Mouse (Mus musculus): Measurements from ENCODE around the gene Atl2. TPM values are rescaled to one million over a fixed set of nuclear protein-coding genes. Genes with fewer than 3 reads are reported as not detected.

The Atl2 gene
- total and polyA plus RNA-seq, 3 experiments: 18.0 to 43.3 (median 37.1) TPM

DNA sequence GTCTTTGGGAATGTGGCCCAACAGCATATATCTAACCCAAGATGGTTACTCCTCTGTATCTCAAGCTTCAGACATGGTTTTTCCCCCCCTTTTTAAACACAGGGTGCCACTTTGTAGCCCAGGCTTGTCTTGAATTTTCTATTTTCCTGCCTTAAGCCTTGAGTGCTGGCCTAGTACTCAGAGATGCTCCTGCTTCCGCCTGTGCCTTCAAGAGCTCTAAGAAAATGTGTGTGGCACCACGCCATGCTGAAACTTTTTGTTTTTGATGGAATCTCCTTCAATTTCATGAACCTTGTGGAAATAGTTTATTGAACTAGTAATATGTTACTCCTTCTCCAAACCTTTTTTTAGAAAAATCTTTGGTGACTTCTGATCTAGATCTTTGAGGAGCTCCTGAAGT lies 49.7 kb downstream of the Atl2 start:
- H3K9me3 ChIP-seq (replicated peaks; ENCODE audit: low read length): peaks cover 2% of the 10 kb centered on the region
- no peak for TF ChIP-seq UBTF (IDR thresholded peaks at IDR 0.05; ENCODE audit: low read depth, low read length)
- TF ChIP-seq SMC3 (IDR thresholded peaks at IDR 0.05; ENCODE audit: low read depth, low read length): no peak
- TF ChIP-seq TCF12 (IDR thresholded peaks at IDR 0.05; ENCODE audit: low read depth, low read length): no peak
- no peak for TF ChIP-seq ZC3H11A (IDR thresholded peaks at IDR 0.05; ENCODE audit: low read depth, low read length)
- no peak for TF ChIP-seq NRF1 (IDR thresholded peaks at IDR 0.05; ENCODE audit: low read depth, low read length)
- no peak for TF ChIP-seq SIN3A (IDR thresholded peaks at IDR 0.05; ENCODE audit: low read length)
- no peak for TF ChIP-seq HCFC1 (IDR thresholded peaks at IDR 0.05; ENCODE audit: low read depth, low read length)
- no peak for TF ChIP-seq MAZ (IDR thresholded peaks at IDR 0.05; ENCODE audit: low read depth, low read length)
- no peak for TF ChIP-seq EP300 (IDR thresholded peaks at IDR 0.05; ENCODE audit: low read length)
- TF ChIP-seq PAX5 (IDR thresholded peaks at IDR 0.05; ENCODE audit: low read length): no peak
- TF ChIP-seq CHD2 (IDR thresholded peaks at IDR 0.05; ENCODE audit: low read length): no peak
- no peak for TF ChIP-seq MYC (IDR thresholded peaks at IDR 0.05; ENCODE audit: low read depth, low read length)
- no peak for TF ChIP-seq E2F4 (IDR thresholded peaks at IDR 0.05; ENCODE audit: insufficient replicate concordance, low read depth, low read length)
- TF ChIP-seq IRF4 (IDR thresholded peaks at IDR 0.05; ENCODE audit: low read depth, low read length): no peak
- no peak for TF ChIP-seq CTCF (conservative IDR thresholded peaks at IDR 0.05 in 1 of 2, IDR thresholded peaks at IDR 0.05 in 1 of 2; ENCODE audit: low read depth in 2 of 2, low read length in 2 of 2)
- TF ChIP-seq MAFK (IDR thresholded peaks at IDR 0.05; ENCODE audit: insufficient replicate concordance, low read length): no peak
- H3K27me3 ChIP-seq (replicated peaks): no peaks in the 10 kb centered on the region
- in situ Hi-C loops (cut with MboI; ENCODE audit: low pct_ligation_motif_present, low pct_unique_long_range_greater_than_20kb, low sequenced_read_pairs): loop anchor here (25.0 kb wide), 1 partner anchor 734 kb away; no protein-coding TSS in a partner anchor
- no peak overlapping the region for H3K4me3 ChIP-seq (replicated peaks in 1 of 3; ENCODE audit: low read depth in 2 of 3, low read length in 2 of 3, poor library complexity in 1 of 3)
- dilution Hi-C loops (cut with MboI; ENCODE audit: extremely low pct_ligation_motif_present, extremely low pct_unique_long_range_greater_than_20kb, low sequenced_read_pairs): no loop called here
- H3K36me3 ChIP-seq (replicated peaks in 1 of 2; ENCODE audit: control insufficient read depth in 1 of 2, insufficient read depth in 1 of 2, low read length in 1 of 2): peaks cover 8 to 33% of the 10 kb centered on the region in 2 experiments
- H3K9ac ChIP-seq (ENCODE audit: insufficient read depth, low read depth): no peak overlapping the region
- H3K4me1 ChIP-seq (ENCODE audit: control insufficient read depth in 1 of 2, insufficient read depth in 2 of 2): no peaks in the 10 kb centered on the region
- no peak for DNase-seq (ENCODE audit: extremely low read depth)
- H3K79me2 ChIP-seq (replicated peaks; ENCODE audit: control insufficient read depth, extremely low read depth, insufficient read depth, poor library complexity, severe bottlenecking): no peaks in the 10 kb centered on the region
- no peak overlapping the region for H3K4me2 ChIP-seq (ENCODE audit: insufficient read depth, low read depth, poor library complexity, severe bottlenecking)
- no peak overlapping the region for H3K27ac ChIP-seq (ENCODE audit: insufficient read depth, low read depth)

DNA sequence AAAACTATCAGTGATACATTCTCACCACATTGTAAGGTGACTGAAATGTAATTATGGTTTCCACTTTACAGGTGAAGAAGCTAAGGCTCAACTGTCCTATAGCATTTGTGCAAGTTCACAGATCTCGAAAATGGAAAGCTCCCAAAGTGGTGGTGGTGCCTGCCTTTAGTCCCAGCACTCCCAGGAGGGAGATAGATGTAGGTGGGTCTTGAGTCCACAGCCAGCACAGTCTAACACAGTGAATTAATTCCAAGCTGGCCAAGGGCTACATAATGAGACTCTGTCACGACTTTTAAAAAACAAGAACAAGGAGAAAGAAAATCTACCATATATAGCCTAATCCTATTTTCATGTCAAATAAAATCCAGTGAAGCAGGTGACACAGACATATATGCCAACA lies 50.2 kb downstream of the Atl2 start:
- H3K27ac ChIP-seq (ENCODE audit: insufficient read depth, low read depth): no peak overlapping the region
- no peaks in the 10 kb centered on the region for H3K4me1 ChIP-seq (ENCODE audit: control insufficient read depth in 1 of 2, insufficient read depth in 2 of 2)
- no peak overlapping the region for H3K4me2 ChIP-seq (ENCODE audit: insufficient read depth, low read depth, poor library complexity, severe bottlenecking)
- no peaks in the 10 kb centered on the region for H3K79me2 ChIP-seq (replicated peaks; ENCODE audit: control insufficient read depth, extremely low read depth, insufficient read depth, poor library complexity, severe bottlenecking)
- DNase-seq (ENCODE audit: extremely low read depth): no peak
- no peak overlapping the region for H3K9ac ChIP-seq (ENCODE audit: insufficient read depth, low read depth)
- H3K36me3 ChIP-seq (replicated peaks in 1 of 2; ENCODE audit: control insufficient read depth in 1 of 2, insufficient read depth in 1 of 2, low read length in 1 of 2): peaks cover 8 to 29% of the 10 kb centered on the region in 2 experiments
- no peaks in the 10 kb centered on the region for H3K27me3 ChIP-seq (replicated peaks)
- dilution Hi-C loops (cut with MboI; ENCODE audit: extremely low pct_ligation_motif_present, extremely low pct_unique_long_range_greater_than_20kb, low sequenced_read_pairs): no loop called here
- no peak overlapping the region for H3K4me3 ChIP-seq (replicated peaks in 1 of 3; ENCODE audit: low read depth in 2 of 3, low read length in 2 of 3, poor library complexity in 1 of 3)
- H3K9me3 ChIP-seq (replicated peaks; ENCODE audit: low read length): peaks cover 2% of the 10 kb centered on the region
- in situ Hi-C loops (cut with MboI; ENCODE audit: low pct_ligation_motif_present, low pct_unique_long_range_greater_than_20kb, low sequenced_read_pairs): loop anchor here (25.0 kb wide), 1 partner anchor 733 kb away; no protein-coding TSS in a partner anchor
- TF ChIP-seq E2F4 (IDR thresholded peaks at IDR 0.05; ENCODE audit: insufficient replicate concordance, low read depth, low read length): no peak
- no peak for TF ChIP-seq CHD1 (IDR thresholded peaks at IDR 0.05; ENCODE audit: low read depth, low read length)
- no peak for TF ChIP-seq NELFE (IDR thresholded peaks at IDR 0.05; ENCODE audit: low read depth, low read length)
- TF ChIP-seq POLR2AphosphoS2 (IDR thresholded peaks at IDR 0.05; ENCODE audit: low read depth, low read length): no peak
- no peak for TF ChIP-seq UBTF (IDR thresholded peaks at IDR 0.05; ENCODE audit: low read depth, low read length)
- TF ChIP-seq RCOR1 (conservative IDR thresholded peaks at IDR 0.05; ENCODE audit: low read depth, low read length): no peak
- TF ChIP-seq ETS1 (conservative IDR thresholded peaks at IDR 0.05; ENCODE audit: low read depth, low read length): no peak
- no peak for TF ChIP-seq PAX5 (IDR thresholded peaks at IDR 0.05; ENCODE audit: low read length)
- no peak for TF ChIP-seq MAZ (IDR thresholded peaks at IDR 0.05; ENCODE audit: low read depth, low read length)
- TF ChIP-seq ZKSCAN1 (IDR thresholded peaks at IDR 0.05; ENCODE audit: borderline replicate concordance, low read depth, low read length): no peak
- TF ChIP-seq ZC3H11A (IDR thresholded peaks at IDR 0.05; ENCODE audit: low read depth, low read length): no peak
- TF ChIP-seq CHD2 (IDR thresholded peaks at IDR 0.05; ENCODE audit: low read length): no peak
- no peak for TF ChIP-seq ZNF384 (IDR thresholded peaks at IDR 0.05; ENCODE audit: low read depth, low read length)
- TF ChIP-seq TCF12 (IDR thresholded peaks at IDR 0.05; ENCODE audit: low read depth, low read length): no peak
- no peak for TF ChIP-seq KAT2A (IDR thresholded peaks at IDR 0.05; ENCODE audit: insufficient replicate concordance, low read length)
- no peak for TF ChIP-seq JUND (conservative IDR thresholded peaks at IDR 0.05; ENCODE audit: low read depth, low read length)
- TF ChIP-seq SMC3 (IDR thresholded peaks at IDR 0.05; ENCODE audit: low read depth, low read length): no peak
- TF ChIP-seq ELF1 (IDR thresholded peaks at IDR 0.05; ENCODE audit: low read depth, low read length): no peak
- TF ChIP-seq IRF4 (IDR thresholded peaks at IDR 0.05; ENCODE audit: low read depth, low read length): no peak

Measured in CH12.LX (cell line).